Mouse (Mus musculus) midbrain, embryonic 13.5 days (tissue): ENCODE measurements at regions not wholly inside any gene's neighbourhood (a gene's known extent, or its start where the extent isn't known, plus 50 kb on each side); places are given as distances from the start of the nearest gene placed in this dataset.

Experiments
- ATAC-seq: fragments of 200-750 bp; cut with Nextera tagmentation; 2 replicates; pipeline ENCODE4 v1.8.0; 2017; ENCODE audit warnings: mild to moderate bottlenecking, moderate TSS enrichment, moderate library complexity
- H3K27ac ChIP-seq: fragments of 300-500 bp; sonication (generic); 2 replicates; pipeline ENCODE4 v1.5.1; 2015; ENCODE audit warnings: inconsistent platforms, mild to moderate bottlenecking, moderate library complexity
- H3K27me3 ChIP-seq: fragments of 300-500 bp; sonication (generic); 2 replicates; pipeline ENCODE4 v1.6.1; 2015; ENCODE audit warnings: mild to moderate bottlenecking, inconsistent platforms
- H3K36me3 ChIP-seq: fragments of 300-500 bp; sonication (generic); 2 replicates; pipeline ENCODE4 v1.6.1; 2015; ENCODE audit warnings: mild to moderate bottlenecking, inconsistent platforms
- H3K4me1 ChIP-seq: fragments of 300-500 bp; sonication (generic); replicated peaks from 2 replicates; pipeline ENCODE4 v1.6.1; 2015; ENCODE audit warnings: inconsistent platforms
- H3K4me2 ChIP-seq: fragments of 300-500 bp; sonication (generic); replicated peaks from 2 replicates; pipeline ENCODE4 v1.6.1; 2015; ENCODE audit warnings: moderate library complexity, mild to moderate bottlenecking, inconsistent platforms
- H3K4me3 ChIP-seq: fragments of 300-500 bp; sonication (generic); replicated peaks from 2 replicates; pipeline ENCODE4 v1.5.1; 2015; ENCODE audit warnings: mild to moderate bottlenecking, inconsistent platforms
- H3K9ac ChIP-seq: fragments of 300-500 bp; sonication (generic); replicated peaks from 2 replicates; pipeline ENCODE4 v1.6.1; 2015; ENCODE audit warnings: mild to moderate bottlenecking, inconsistent platforms
- H3K9me3 ChIP-seq: fragments of 300-500 bp; sonication (generic); 2 replicates; pipeline ENCODE4 v1.6.1; 2016; ENCODE audit warnings: mild to moderate bottlenecking, inconsistent platforms
- WGBS: fragments of 180-500 bp; shearing (Covaris S2); methylation state at CpG from one replicate; pipeline ENCODE4 v1.1.7; 2015; 5-methylcytosine and 5-hydroxymethylcytosine counted together

- no peak for ATAC-seq
- 63% methylated on average over 9 of the region's 9 CpGs for WGBS
- no peaks in the 10 kb centered on the region for H3K9me3 ChIP-seq
- H3K36me3 ChIP-seq: no peaks in the 10 kb centered on the region
- peak overlapping the region; percentile 36 for H3K4me3 ChIP-seq
- peaks cover 52% of the 10 kb centered on the region for H3K4me1 ChIP-seq
- H3K9ac ChIP-seq: peak overlapping the region; percentile 47
- peak overlapping the region; percentile 50 for H3K4me2 ChIP-seq
- H3K27ac ChIP-seq: peak overlapping the region; percentile 92
- H3K27me3 ChIP-seq: no peaks in the 10 kb centered on the region
Observed at GRCm38 (mm10) chr8:109249691-109250090, 244.1 kb upstream of the Pmfbp1 start.

- 71% methylated on average over 8 of the region's 8 CpGs for WGBS
- Histone ChIP-seq H3K4me1 (peaks cover 52% of the 10 kb centered on the region), H3K9me3 (no peaks in the 10 kb centered on the region), H3K27me3 (no peaks in the 10 kb centered on the region), H3K4me3 (peak overlapping the region; percentile 36), H3K4me2 (peak overlapping the region; percentile 50), H3K36me3 (no peaks in the 10 kb centered on the region), H3K9ac (peak overlapping the region; percentile 47), H3K27ac (peak overlapping the region; percentile 92)
- no peak for ATAC-seq
Observed at GRCm38 (mm10) chr8:109250551-109250950, 243.3 kb upstream of the Pmfbp1 start.

GRCm38 (mm10) chr8:109251360-109251798, 242.4 kb upstream of the Pmfbp1 start:
- Histone ChIP-seq H3K4me1 (peaks cover 49% of the 10 kb centered on the region), H3K4me2 (peak overlapping the region; percentile 50), H3K36me3 (no peaks in the 10 kb centered on the region), H3K9ac (peak overlapping the region; percentile 47), H3K9me3 (no peaks in the 10 kb centered on the region), H3K4me3 (peak overlapping the region; percentile 36), H3K27me3 (no peaks in the 10 kb centered on the region), H3K27ac (peak overlapping the region; percentile 92)
- WGBS: 53% methylated on average over 24 of the region's 24 CpGs
- ATAC-seq: peak; percentile 92

DNA sequence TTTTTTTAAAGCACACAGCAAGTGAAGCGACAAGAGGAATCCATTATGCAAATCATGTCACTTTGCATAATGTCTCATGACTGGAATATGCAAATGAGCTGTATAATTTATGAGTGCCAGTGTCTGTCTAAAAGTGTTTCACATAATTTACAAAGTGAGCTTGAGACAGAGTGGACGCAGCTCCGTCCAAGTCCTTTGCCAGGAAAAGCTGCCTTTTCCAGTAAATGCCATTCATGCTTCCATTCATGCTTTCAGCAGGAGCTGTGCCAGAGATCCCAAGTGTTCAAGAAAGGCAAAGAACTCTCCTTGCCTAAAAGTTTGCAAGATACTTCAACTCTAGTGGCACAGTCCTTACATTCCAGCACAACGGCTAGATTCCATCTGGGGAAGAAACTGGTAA, 241.4 kb upstream of the Pmfbp1 start:
- Histone ChIP-seq H3K9ac (no peak overlapping the region), H3K27me3 (no peaks in the 10 kb centered on the region), H3K4me3 (no peak overlapping the region), H3K4me2 (peak overlapping the region; percentile 50; the same call in 1 of the 2 replicates), H3K27ac (0 out of 2 replicates have a peak overlapping the region, but pooled peaks have one; percentile 92), H3K36me3 (no peaks in the 10 kb centered on the region), H3K4me1 (peaks cover 42% of the 10 kb centered on the region), H3K9me3 (no peaks in the 10 kb centered on the region)
- no peak for ATAC-seq
- WGBS: 36% methylated on average over 4 of the region's 4 CpGs

GRCm38 (mm10) chr8:109279129-109279528, 214.7 kb upstream of the Pmfbp1 start:
- no peaks in the 10 kb centered on the region for H3K27me3 ChIP-seq
- no peaks in the 10 kb centered on the region for H3K36me3 ChIP-seq
- 0 out of 2 replicates have a peak, but pooled peaks cover 3% of the 10 kb centered on the region for H3K4me1 ChIP-seq
- no peak overlapping the region for H3K9ac ChIP-seq
- 18% methylated on average over 5 of the region's 5 CpGs for WGBS
- H3K4me3 ChIP-seq: no peak overlapping the region
- ATAC-seq: no peak
- no peak overlapping the region for H3K27ac ChIP-seq
- no peak overlapping the region for H3K4me2 ChIP-seq
- H3K9me3 ChIP-seq: no peaks in the 10 kb centered on the region

GRCm38 (mm10) chr8:109280540-109280939, 213.3 kb upstream of the Pmfbp1 start:
- H3K9me3 ChIP-seq: no peaks in the 10 kb centered on the region
- H3K4me1 ChIP-seq: 0 out of 2 replicates have a peak, but pooled peaks cover 3% of the 10 kb centered on the region
- H3K4me3 ChIP-seq: no peak overlapping the region
- H3K27me3 ChIP-seq: no peaks in the 10 kb centered on the region
- H3K36me3 ChIP-seq: no peaks in the 10 kb centered on the region
- WGBS: 78% methylated on average over 2 of the region's 2 CpGs
- no peak overlapping the region for H3K4me2 ChIP-seq
- H3K27ac ChIP-seq: no peak overlapping the region
- H3K9ac ChIP-seq: no peak overlapping the region
- 0 out of 2 replicates have a peak, but pooled peaks have one; percentile 3 for ATAC-seq

DNA sequence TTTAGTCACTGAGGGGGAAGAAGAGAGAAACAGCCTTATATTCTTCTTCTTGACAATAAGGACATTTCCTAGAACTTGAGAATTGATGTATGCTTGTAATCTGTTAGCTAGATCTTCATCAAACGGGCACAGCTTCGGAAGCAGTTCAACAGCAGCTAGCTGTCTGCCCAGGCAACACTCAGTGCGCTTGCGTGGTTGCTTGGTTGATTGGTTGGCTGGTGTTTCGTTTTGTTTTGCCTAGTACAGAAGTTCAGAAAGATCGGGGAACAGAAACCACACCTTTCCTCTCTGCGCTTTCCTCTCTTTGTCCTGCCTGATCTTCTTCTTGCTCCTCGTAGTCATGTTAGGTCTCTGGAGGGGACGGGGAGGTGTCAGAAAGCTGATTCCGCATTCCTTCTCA, 212.2 kb upstream of the Pmfbp1 start:
- Histone ChIP-seq H3K36me3 (no peaks in the 10 kb centered on the region), H3K4me3 (no peak overlapping the region), H3K4me1 (0 out of 2 replicates have a peak, but pooled peaks cover 3% of the 10 kb centered on the region), H3K9ac (no peak overlapping the region), H3K4me2 (no peak overlapping the region), H3K27me3 (no peaks in the 10 kb centered on the region), H3K27ac (no peak overlapping the region), H3K9me3 (no peaks in the 10 kb centered on the region)
- 83% methylated on average over 10 of the region's 10 CpGs for WGBS
- ATAC-seq: no peak

- Histone ChIP-seq H3K4me3 (no peak overlapping the region), H3K27ac (peak overlapping the region; percentile 89), H3K4me1 (peaks cover 42% of the 10 kb centered on the region), H3K9me3 (no peaks in the 10 kb centered on the region), H3K27me3 (no peaks in the 10 kb centered on the region), H3K36me3 (no peaks in the 10 kb centered on the region), H3K9ac (no peak overlapping the region), H3K4me2 (peak overlapping the region; percentile 29)
- peak; percentile 81 for ATAC-seq
- WGBS: 31% methylated on average over 17 of the region's 17 CpGs
Observed at GRCm38 (mm10) chr8:109310670-109311386, 183.0 kb upstream of the Pmfbp1 start.

DNA sequence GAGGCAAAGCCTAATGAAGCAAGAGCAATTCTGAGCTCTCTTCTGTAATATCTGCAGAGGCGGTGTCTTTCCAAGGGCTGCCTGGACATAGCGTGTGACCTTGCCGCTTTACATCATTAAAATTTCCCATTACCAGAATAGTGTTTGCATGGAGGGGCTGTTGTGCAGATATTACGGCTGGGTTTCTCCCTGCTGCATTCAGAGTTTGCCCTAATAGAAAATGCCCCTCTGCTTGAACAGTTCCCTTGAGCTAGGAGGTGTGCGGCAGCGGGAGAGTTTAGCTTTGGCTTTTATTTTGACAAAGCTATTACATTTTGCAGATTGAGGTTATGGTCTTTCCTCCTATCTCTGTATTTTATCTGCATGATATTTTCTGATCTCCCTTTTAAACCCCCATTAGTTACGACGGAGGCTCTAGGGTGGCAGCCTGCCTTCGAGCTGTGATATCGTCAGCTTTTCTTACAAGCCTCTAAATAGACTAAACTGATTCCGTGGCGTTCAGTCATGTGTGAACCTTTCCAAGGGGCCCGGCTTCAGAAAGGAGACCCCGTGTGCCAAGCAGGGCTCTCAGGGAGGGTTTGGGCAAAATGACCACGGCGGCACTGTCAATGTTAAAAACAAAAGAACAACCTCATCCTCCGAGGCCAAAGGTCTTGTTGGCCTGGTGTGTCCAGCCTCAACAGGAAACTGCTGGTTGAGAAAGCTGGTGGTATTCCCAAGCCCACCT, 182.2 kb upstream of the Pmfbp1 start:
- Histone ChIP-seq H3K9me3 (no peaks in the 10 kb centered on the region), H3K36me3 (no peaks in the 10 kb centered on the region), H3K9ac (0 out of 2 replicates have a peak overlapping the region, but pooled peaks have one; percentile 15), H3K4me3 (no peak overlapping the region), H3K4me1 (peaks cover 42% of the 10 kb centered on the region), H3K27me3 (no peaks in the 10 kb centered on the region), H3K4me2 (peak overlapping the region; percentile 29), H3K27ac (peak overlapping the region; percentile 89)
- peak; percentile 75 for ATAC-seq
- WGBS: 13% methylated on average over 17 of the region's 17 CpGs

- Histone ChIP-seq H3K36me3 (no peaks in the 10 kb centered on the region), H3K27me3 (no peaks in the 10 kb centered on the region), H3K4me2 (no peak overlapping the region), H3K4me3 (no peak overlapping the region), H3K27ac (peak overlapping the region; percentile 89), H3K4me1 (peaks cover 42% of the 10 kb centered on the region), H3K9me3 (no peaks in the 10 kb centered on the region), H3K9ac (no peak overlapping the region)
- ATAC-seq: no peak
- WGBS: 4% methylated on average over 8 of the region's 8 CpGs
Observed at GRCm38 (mm10) chr8:109312731-109313130, 181.1 kb upstream of the Pmfbp1 start.

DNA sequence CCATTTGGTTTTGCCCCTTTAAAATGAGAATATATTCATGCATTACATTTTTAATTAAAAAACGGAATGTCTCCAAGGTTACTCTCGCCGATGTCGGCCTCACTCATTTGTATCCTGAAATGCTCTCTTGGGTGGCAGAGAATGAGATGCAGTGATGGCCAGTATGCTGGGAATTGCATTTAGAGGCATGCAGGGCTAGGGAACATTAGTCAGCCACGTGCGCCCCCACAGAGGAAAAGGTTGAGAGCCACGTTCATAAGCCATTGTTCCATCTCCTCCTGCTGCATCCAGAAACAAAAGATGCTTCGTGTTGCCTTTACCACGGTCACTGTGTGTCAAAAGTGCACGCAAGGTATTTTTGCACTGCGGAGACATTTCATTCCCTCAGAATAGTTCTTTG, 172.9 kb upstream of the Pmfbp1 start:
- Histone ChIP-seq H3K9me3 (no peaks in the 10 kb centered on the region), H3K9ac (no peak overlapping the region), H3K27ac (peak overlapping the region; percentile 77), H3K4me2 (no peak overlapping the region), H3K4me1 (peaks cover 13% of the 10 kb centered on the region), H3K4me3 (no peak overlapping the region), H3K36me3 (no peaks in the 10 kb centered on the region), H3K27me3 (no peaks in the 10 kb centered on the region)
- no peak for ATAC-seq
- WGBS: 51% methylated on average over 11 of the region's 11 CpGs

DNA sequence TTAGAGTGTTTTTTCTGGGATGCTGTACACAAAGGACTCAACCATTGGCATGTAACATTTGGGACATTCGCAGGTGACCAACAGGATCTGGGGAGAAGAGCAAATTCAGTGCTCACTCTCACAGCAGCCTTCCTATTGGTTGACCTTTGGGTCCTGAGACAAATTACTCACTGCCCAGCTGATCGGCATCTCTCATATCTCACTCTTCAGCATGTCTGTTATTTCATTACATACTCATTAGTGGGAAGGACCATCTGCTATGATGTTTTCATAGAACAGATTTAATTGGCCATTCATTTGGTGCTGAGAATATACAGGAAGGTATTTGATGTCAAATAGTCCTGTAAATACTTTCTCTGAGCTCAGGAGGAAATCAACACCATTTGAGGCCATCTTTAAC, 170.5 kb upstream of the Pmfbp1 start:
- no peak for ATAC-seq
- H3K27me3 ChIP-seq: no peaks in the 10 kb centered on the region
- WGBS: 72% methylated on average over 2 of the region's 2 CpGs
- no peaks in the 10 kb centered on the region for H3K36me3 ChIP-seq
- H3K9ac ChIP-seq: no peak overlapping the region
- no peak overlapping the region for H3K4me3 ChIP-seq
- no peaks in the 10 kb centered on the region for H3K9me3 ChIP-seq
- no peak overlapping the region for H3K4me2 ChIP-seq
- no peak overlapping the region for H3K27ac ChIP-seq
- H3K4me1 ChIP-seq: peaks cover 13% of the 10 kb centered on the region
